Mouse (Mus musculus): ENCODE measurements at regions not wholly inside any gene's neighbourhood (a gene's known extent, or its start where the extent isn't known, plus 50 kb on each side); places are given as distances from the start of the nearest gene placed in this dataset.
"Not testable (repeated sequence)": the region's sequence is repeated elsewhere in the genome, so short reads cannot be mapped to it uniquely, and the experiment has no call there.

GRCm38 (mm10) chr3:78573299-78573698 lies 713.0 kb downstream of the Rapgef2 start:
- H3K36me3 ChIP-seq = no peaks in the 10 kb centered on the region
- H3K4me1 ChIP-seq = no peaks in the 10 kb centered on the region
- H3K27me3 ChIP-seq (ENCODE audit: insufficient read depth, poor library complexity, severe bottlenecking) = no peaks in the 10 kb centered on the region
- WGBS = 84% methylated on average over 6 of the region's 6 CpGs
- no peaks in the 10 kb centered on the region for H3K9me3 ChIP-seq
- H3K4me3 ChIP-seq = no peak overlapping the region
- no peak overlapping the region for H3K27ac ChIP-seq
- DNase-seq (ENCODE audit: low spot score) = no peak

DNA sequence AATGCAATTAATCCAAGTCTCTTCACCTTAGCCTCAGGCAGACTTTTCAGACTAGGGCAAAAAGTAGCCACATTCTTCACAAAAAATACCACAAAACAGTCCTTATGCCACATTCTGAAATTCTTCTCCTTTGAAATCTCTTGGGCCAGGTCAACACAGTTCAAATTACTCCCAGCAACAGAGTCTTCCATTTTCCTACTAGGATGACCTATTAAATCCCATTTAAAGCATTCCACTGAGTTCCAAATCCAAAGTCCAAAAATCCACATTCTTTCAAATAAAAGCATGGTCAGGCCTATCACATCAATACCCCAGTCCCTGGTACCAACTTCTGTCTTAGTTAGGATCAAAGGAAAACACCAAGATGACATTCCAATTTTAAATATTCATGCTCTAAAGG lies 721.4 kb downstream of the Rapgef2 start:
- not testable (repeated sequence) for H3K27ac ChIP-seq; H3K36me3 ChIP-seq; H3K4me3 ChIP-seq; H3K9me3 ChIP-seq; DNase-seq (ENCODE audit: low spot score); H3K4me1 ChIP-seq; H3K27me3 ChIP-seq (ENCODE audit: insufficient read depth, poor library complexity, severe bottlenecking)

Measured in heart, embryonic 10.5 days (tissue).